Mouse (Mus musculus) liver, adult 2 months (tissue): ENCODE measurements around the gene Btn2a2.

Experiments
- CTCF ChIP-seq: fragments of 200-500 bp; IDR thresholded peaks from 2 replicates; pipeline ENCODE4 v1.5.1; 2011; ENCODE audit warnings: low read depth, low read length, control low read depth
- POLR2A ChIP-seq: fragments of 200-500 bp; IDR thresholded peaks from 2 replicates; pipeline ENCODE4 v1.6.1; 2011; ENCODE audit warnings: low read length, control low read depth; ENCODE audit not compliant: insufficient read depth; ENCODE audit errors: extremely low read depth

DNA sequence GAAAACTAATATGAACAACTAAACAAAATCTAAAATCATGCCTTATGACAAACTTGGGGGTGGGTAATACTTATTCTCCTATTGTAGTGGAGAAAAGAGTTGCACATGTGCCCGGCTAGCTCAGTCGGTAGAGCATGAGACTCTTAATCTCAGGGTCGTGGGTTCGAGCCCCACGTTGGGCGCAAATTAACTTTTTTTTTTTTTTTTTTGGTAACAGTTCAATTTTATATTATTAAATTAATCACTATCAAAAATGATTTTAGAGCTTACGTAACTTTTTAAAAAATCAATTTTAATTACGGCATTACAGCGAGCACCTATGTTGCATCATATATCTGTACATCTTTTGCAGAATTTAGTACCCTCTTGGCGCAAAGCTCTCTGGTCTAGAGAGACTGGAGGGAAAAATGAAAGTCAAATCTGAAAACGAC, 52.4 kb downstream of the Btn2a2 start:
- TF ChIP-seq CTCF (no peak), POLR2A (no peak)
